Comparison of ENCODE assay signal across 7 mouse cellular contexts in genomic region chr11:107914634-107915226, GRCm38 (mm10). TPM values are rescaled to one million over a fixed set of nuclear protein-coding genes. Genes with fewer than 3 reads are reported as not detected.
A peak's percentile ranks its signal among the peaks of the same experiment; 100 is the strongest.
DNase-seq lines count a peak whose midpoint lies in the region; ATAC-seq and TF ChIP-seq lines count a peak whose summit lies in the region.

TSS of gene Cacng5 (minus strand) at chr11:107915055.

- H3K27me3 ChIP-seq in hindbrain, embryonic 10.5 days (ENCODE audit: insufficient read depth, poor library complexity, severe bottlenecking), result peaks cover 48% of the 10 kb centered on the region
- peaks cover 16% of the 10 kb centered on the region for H3K27me3 ChIP-seq in limb, embryonic 14.5 days (ENCODE audit: control insufficient read depth, insufficient read depth, low read length)
- peaks cover 22% of the 10 kb centered on the region for H3K27me3 ChIP-seq in stomach, embryonic 15.5 days (replicated peaks)

- H3K36me3 ChIP-seq in hindbrain, embryonic 10.5 days, result no peaks in the 10 kb centered on the region
- H3K36me3 ChIP-seq in limb, embryonic 14.5 days (ENCODE audit: control insufficient read depth, insufficient read depth, low read length), result no peaks in the 10 kb centered on the region
- no peaks in the 10 kb centered on the region for H3K36me3 ChIP-seq in stomach, embryonic 15.5 days

- TF ChIP-seq POLR2A in limb, embryonic 14.5 days (IDR thresholded peaks at IDR 0.05; ENCODE audit: borderline replicate concordance, extremely low read depth, insufficient read depth, insufficient read length), result no peak

- no peak for DNase-seq in left cerebral cortex, adult 18-20 months (ENCODE audit: low spot score in 2 of 2)
- DNase-seq in left cerebral cortex, adult 11 months (ENCODE audit: low spot score), result no peak
- DNase-seq in embryo, embryonic 9.5 days (ENCODE audit: extremely low spot score), result peak; percentile 80
- peak; percentile 73 for DNase-seq in hindbrain, embryonic 10.5 days (ENCODE audit: low spot score)
- DNase-seq in limb, embryonic 14.5 days (ENCODE audit: low spot score), result no peak

- H3K9me3 ChIP-seq in hindbrain, embryonic 10.5 days, result peaks cover 3% of the 10 kb centered on the region; the same call in 1 of the 2 replicates
- H3K9me3 ChIP-seq in limb, embryonic 14.5 days (ENCODE audit: control insufficient read depth, low read length), result no peaks in the 10 kb centered on the region
- no peaks in the 10 kb centered on the region for H3K9me3 ChIP-seq in stomach, embryonic 15.5 days

- H3K4me1 ChIP-seq in hindbrain, embryonic 10.5 days (replicated peaks), result peaks cover 21% of the 10 kb centered on the region
- no peaks in the 10 kb centered on the region for H3K4me1 ChIP-seq in limb, embryonic 14.5 days (ENCODE audit: control insufficient read depth, insufficient read depth, low read length)
- no peaks in the 10 kb centered on the region for H3K4me1 ChIP-seq in stomach, embryonic 15.5 days

- H3K4me3 ChIP-seq in hindbrain, embryonic 10.5 days, result peak within 1 kb of the TSS; percentile 48
- peak within 1 kb of the TSS; percentile 26 for H3K4me3 ChIP-seq in limb, embryonic 14.5 days (replicated peaks; ENCODE audit: low read length)
- H3K4me3 ChIP-seq in stomach, embryonic 15.5 days (replicated peaks), result peak within 1 kb of the TSS; percentile 23; the same call in 1 of the 2 replicates

- ATAC-seq in limb, embryonic 14.5 days (ENCODE audit: low FRiP score, low read depth), result no peak
- ATAC-seq in stomach, embryonic 15.5 days (ENCODE audit: insufficient read depth, low FRiP score, low read depth), result peak; percentile 58; the same call in 1 of the 2 replicates
- no peak for ATAC-seq in megakaryocyte-erythroid progenitor cell, adult 5-6 weeks (replicated peaks; ENCODE audit: low FRiP score, low TSS enrichment, poor library complexity, severe bottlenecking)

- peak within 1 kb of the TSS; percentile 45 for H3K4me2 ChIP-seq in limb, embryonic 14.5 days (replicated peaks; ENCODE audit: low read depth, low read length, severe bottlenecking)
- H3K4me2 ChIP-seq in stomach, embryonic 15.5 days, result peak within 1 kb of the TSS; percentile 45

- WGBS in hindbrain, embryonic 10.5 days, result 5% methylated on average over 36 of the region's 36 CpGs
- WGBS in limb, embryonic 14.5 days, result 7% methylated on average over 35 of the region's 36 CpGs
- WGBS in stomach, embryonic 15.5 days, result 6% methylated on average over 35 of the region's 36 CpGs

- no peak within 1 kb of the TSS for H3K9ac ChIP-seq in limb, embryonic 14.5 days (ENCODE audit: low read depth, low read length, severe bottlenecking)
- no peak within 1 kb of the TSS for H3K9ac ChIP-seq in stomach, embryonic 15.5 days

- 0 out of 2 replicates have a peak within 1 kb of the TSS, but pooled peaks have one; percentile 51 for H3K27ac ChIP-seq in hindbrain, embryonic 10.5 days
- no peak within 1 kb of the TSS for H3K27ac ChIP-seq in limb, embryonic 14.5 days (replicated peaks; ENCODE audit: low read depth, low read length)
- H3K27ac ChIP-seq in stomach, embryonic 15.5 days, result no peak within 1 kb of the TSS

RNA-seq across cellular contexts. Expression of gene Cacng5, which starts in this region (rescaled TPM):
- 10 to 100 TPM; 14.3 to 14.7 TPM for total RNA-seq in left cerebral cortex, adult 18-20 months (2021)
- polyA plus RNA-seq in hindbrain, embryonic 10.5 days (2016; fragmentation: Nextera tagmentation; extraction: Ambion mirVana), result 0.66 and 1.2 TPM in 2 replicates
- 0.10 TPM in 2 replicates for polyA plus RNA-seq in limb, embryonic 14.5 days (2012; rRNA removed)
- 0.04 and 0.10 TPM in 2 replicates for polyA plus RNA-seq in limb, embryonic 14.5 days (2014; fragmentation: Nextera tagmentation; extraction: Ambion mirVana)
- polyA plus RNA-seq in stomach, embryonic 15.5 days (2015; fragmentation: Nextera tagmentation; extraction: Ambion mirVana), result 0.12 and 0.41 TPM in 2 replicates
- not detected in 2 replicates for total RNA-seq in megakaryocyte-erythroid progenitor cell, adult 5-6 weeks (2014; fragmentation: Nextera tagmentation)
- not detected in 2 replicates for total RNA-seq in megakaryocyte-erythroid progenitor cell, adult 5-6 weeks (2017)

Comparison
In these comparisons a context has a peak if more than half of its experiments do, and no peak if none do; other contexts are left out.
1. RNA of gene Cacng5 (total RNA-seq): 14.3 to 14.7 TPM in left cerebral cortex, adult 18-20 months; not detected in megakaryocyte-erythroid progenitor cell, adult 5-6 weeks; every median in the first group is over 10 times any median in the second.
2. Peak in ATAC-seq, H3K4me3 ChIP-seq and H3K4me2 ChIP-seq in stomach, embryonic 15.5 days; RNA of the gene not detected or under 1 TPM.
3. DNase-seq: peak in embryo, embryonic 9.5 days (single experiment) and hindbrain, embryonic 10.5 days (single experiment); none in left cerebral cortex, adult 18-20 months (0 of 2), left cerebral cortex, adult 11 months (single experiment) and limb, embryonic 14.5 days (single experiment).
4. Peak in every context shown above with its lines, with median percentiles within 50 percentile points of each other: H3K4me3 ChIP-seq.